Mouse (Mus musculus) kidney, embryonic 16.5 days (tissue): ENCODE results near the gene Atf4. TPM values are rescaled to one million over a fixed set of nuclear protein-coding genes. Genes with fewer than 3 reads are reported as not detected.

Source experiments
- ATAC-seq: fragments of 200-750 bp; cut with Nextera tagmentation; 2 replicates; pipeline ENCODE4 v1.8.0; 2017; ENCODE audit warnings: moderate TSS enrichment; ENCODE audit not compliant: low FRiP score, low TSS enrichment
- H3K27ac ChIP-seq: fragments of 300-500 bp; sonication (generic); 2 replicates; pipeline ENCODE4 v1.5.1; 2014; ENCODE audit warnings: low read length
- H3K27me3 ChIP-seq: fragments of 300-500 bp; sonication (generic); 2 replicates; pipeline ENCODE4 v1.6.1; 2014; ENCODE audit warnings: low read length, control low read depth, mixed read lengths; ENCODE audit not compliant: insufficient read depth
- H3K36me3 ChIP-seq: fragments of 300-500 bp; sonication (generic); 2 replicates; pipeline ENCODE4 v1.6.1; 2014; ENCODE audit warnings: low read length, control low read depth, mixed read lengths; ENCODE audit not compliant: insufficient read depth
- H3K4me1 ChIP-seq: fragments of 300-500 bp; sonication (generic); 2 replicates; pipeline ENCODE4 v1.6.1; 2014; ENCODE audit warnings: low read length, control low read depth, mixed read lengths; ENCODE audit not compliant: insufficient read depth
- H3K4me2 ChIP-seq: fragments of 300-500 bp; sonication (generic); replicated peaks from 2 replicates; pipeline ENCODE4 v1.6.1; 2014; ENCODE audit warnings: low read depth, low read length
- H3K4me3 ChIP-seq: fragments of 300-500 bp; sonication (generic); 2 replicates; pipeline ENCODE4 v1.5.1; 2014; ENCODE audit warnings: mild to moderate bottlenecking, low read length
- H3K9ac ChIP-seq: fragments of 300-500 bp; sonication (generic); replicated peaks from 2 replicates; pipeline ENCODE4 v1.6.1; 2014; ENCODE audit warnings: low read length
- H3K9me3 ChIP-seq: fragments of 300-500 bp; sonication (generic); 2 replicates; pipeline ENCODE4 v1.6.1; 2016; ENCODE audit warnings: low read length, control low read depth
- WGBS: fragments of 180-500 bp; shearing (Covaris S2); extraction: QIAGEN DNeasy Blood & Tissue Kit; methylation state at CpG from one replicate; pipeline ENCODE4 v1.1.7; 2014; 5-methylcytosine and 5-hydroxymethylcytosine counted together
- polyA plus RNA-seq: library from polyadenylated mRNA; unstranded; fragments of >200 nt; fragmentation: Nextera tagmentation; extraction: Ambion mirVana; gene quantifications from 2 replicates; pipeline ENCODE4 v1.2.1, GENCODE M21; 2015

Gene Atf4
- polyA plus RNA-seq, 1 experiment from 2014 or later = 127 TPM

DNA sequence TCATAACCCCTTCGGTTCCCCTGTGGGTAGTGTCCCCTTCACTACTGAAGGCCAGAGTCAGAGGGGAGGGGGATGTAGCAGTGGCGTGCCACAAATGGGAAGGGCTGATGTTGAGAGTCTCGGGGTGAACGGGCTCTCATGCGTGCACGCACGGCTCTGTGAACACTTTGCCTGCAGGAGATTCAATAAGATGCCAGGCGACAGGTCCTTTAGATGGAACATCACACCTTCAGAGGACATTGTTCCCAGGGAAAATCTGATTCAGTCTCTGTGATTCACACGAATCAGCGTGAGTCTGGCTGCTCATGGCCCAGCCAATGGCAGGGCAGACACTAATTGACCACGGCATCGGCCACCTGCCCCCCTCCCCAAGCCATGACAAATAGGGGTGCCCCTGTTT, 49.2 kb downstream of the Atf4 start:
- Histone ChIP-seq H3K4me1 (no peaks in the 10 kb centered on the region), H3K27ac (no peak overlapping the region), H3K27me3 (no peaks in the 10 kb centered on the region), H3K4me3 (no peak overlapping the region), H3K4me2 (no peak overlapping the region), H3K9me3 (no peaks in the 10 kb centered on the region), H3K9ac (no peak overlapping the region), H3K36me3 (no peaks in the 10 kb centered on the region)
- WGBS = 76% methylated on average over 12 of the region's 12 CpGs
- no peak for ATAC-seq

- H3K9me3 ChIP-seq = no peaks in the 10 kb centered on the region
- WGBS = 24% methylated on average over 8 of the region's 8 CpGs
- ATAC-seq = 0 out of 2 replicates have a peak, but pooled peaks have one; percentile 54
- no peak overlapping the region for H3K27ac ChIP-seq
- H3K4me1 ChIP-seq = no peaks in the 10 kb centered on the region
- H3K4me2 ChIP-seq = no peak overlapping the region
- no peaks in the 10 kb centered on the region for H3K36me3 ChIP-seq
- no peaks in the 10 kb centered on the region for H3K27me3 ChIP-seq
- no peak overlapping the region for H3K9ac ChIP-seq
- H3K4me3 ChIP-seq = no peak overlapping the region
Observed at GRCm38 (mm10) chr15:80306146-80306545, 51.2 kb downstream of the Atf4 start.

Other genes with a start within 250 kb of the Atf4 start
- 4.3 and 6.2 TPM in 2 replicates for gene Pdgfb, start 240.2 kb upstream of the Atf4 start, polyA plus RNA-seq
- gene Syngr1, start 163.8 kb upstream of the Atf4 start, polyA plus RNA-seq = 14.3 and 16.0 TPM in 2 replicates
- gene Rpl3, start 163.3 kb upstream of the Atf4 start, polyA plus RNA-seq = 981 and 1,131 TPM in 2 replicates
- gene Tab1, start 122.1 kb upstream of the Atf4 start, polyA plus RNA-seq = 44.1 and 44.7 TPM in 2 replicates
- 9.4 and 9.5 TPM in 2 replicates for gene Mgat3, start 81.5 kb upstream of the Atf4 start, polyA plus RNA-seq
- gene Mief1, start 21.2 kb upstream of the Atf4 start, polyA plus RNA-seq = 36.3 and 38.1 TPM in 2 replicates
- gene AC140267.1, start 19.3 kb upstream of the Atf4 start, polyA plus RNA-seq = 3.3 TPM in 1 of 2 replicates, not detected in the other
- gene Rps19bp1, start 9.1 kb downstream of the Atf4 start, polyA plus RNA-seq = 48.5 and 50.8 TPM in 2 replicates
- gene Cacna1i, start 32.1 kb downstream of the Atf4 start, polyA plus RNA-seq = not detected in 2 replicates